In genomic region chr9:60237667-60238066, GRCm38 (mm10) we compare ENCODE assay signal across 8 mouse cellular contexts.
DNase-seq lines count a peak whose midpoint lies in the region; ATAC-seq and TF ChIP-seq lines count a peak whose summit lies in the region.

No protein-coding gene starts in this region.

- intact Hi-C loops in left cerebral cortex, postnatal 36 days (cut with DNase I): loop anchor here (5.0 to 10.0 kb wide), 2 partner anchors 280 to 513 kb away; no protein-coding TSS in a partner anchor

- no peak overlapping the region for H3K4me2 ChIP-seq in kidney, embryonic 16.5 days (replicated peaks; ENCODE audit: low read depth, low read length)
- H3K4me2 ChIP-seq in hindbrain, embryonic 14.5 days (replicated peaks): no peak overlapping the region

- 0 out of 2 replicates have a peak, but pooled peaks cover 3% of the 10 kb centered on the region for H3K36me3 ChIP-seq in kidney, embryonic 16.5 days (ENCODE audit: insufficient read depth, low read length)
- no peaks in the 10 kb centered on the region for H3K36me3 ChIP-seq in ES-E14 (ENCODE audit: control insufficient read depth, insufficient read depth, low read length, poor library complexity, severe bottlenecking)
- no peaks in the 10 kb centered on the region for H3K36me3 ChIP-seq in hindbrain, embryonic 14.5 days (replicated peaks; ENCODE audit: control insufficient read depth, insufficient read depth)

- H3K4me3 ChIP-seq in kidney, embryonic 16.5 days (ENCODE audit: low read length): no peak overlapping the region
- H3K4me3 ChIP-seq in ES-E14 (ENCODE audit: insufficient read depth in 1 of 2, low read depth in 1 of 2, low read length in 2 of 2, poor library complexity in 1 of 2, severe bottlenecking in 1 of 2): no peak overlapping the region
- no peak overlapping the region for H3K4me3 ChIP-seq in hindbrain, embryonic 14.5 days (replicated peaks; ENCODE audit: low read length)

- H3K9ac ChIP-seq in kidney, embryonic 16.5 days (replicated peaks; ENCODE audit: low read length): no peak overlapping the region
- no peak overlapping the region for H3K9ac ChIP-seq in ES-E14 (ENCODE audit: insufficient read depth, low read depth, low read length, poor library complexity, severe bottlenecking)
- no peak overlapping the region for H3K9ac ChIP-seq in hindbrain, embryonic 14.5 days

- H3K4me1 ChIP-seq in kidney, embryonic 16.5 days (ENCODE audit: insufficient read depth, low read length): peaks cover 21% of the 10 kb centered on the region
- H3K4me1 ChIP-seq in ES-E14 (ENCODE audit: control insufficient read depth in 2 of 2, insufficient read depth in 2 of 2, low read length in 2 of 2, poor library complexity in 1 of 2): no peaks in the 10 kb centered on the region
- no peaks in the 10 kb centered on the region for H3K4me1 ChIP-seq in hindbrain, embryonic 14.5 days (replicated peaks; ENCODE audit: control insufficient read depth, insufficient read depth, low read length)

- in situ Hi-C loops in ES-E14 (cut with MboI; ENCODE audit: low sequenced_read_pairs in 2 of 2, unreplicated experiment in 2 of 2): no loop called here

- no peaks in the 10 kb centered on the region for H3K27me3 ChIP-seq in kidney, embryonic 16.5 days (ENCODE audit: insufficient read depth, low read length)
- no peaks in the 10 kb centered on the region for H3K27me3 ChIP-seq in hindbrain, embryonic 14.5 days (ENCODE audit: control insufficient read depth, insufficient read depth, low read length)

- H3K27ac ChIP-seq in kidney, embryonic 16.5 days (ENCODE audit: low read length): no peak overlapping the region
- no peak overlapping the region for H3K27ac ChIP-seq in ES-E14 (ENCODE audit: insufficient read depth, low read depth, low read length, poor library complexity, severe bottlenecking)
- H3K27ac ChIP-seq in hindbrain, embryonic 14.5 days: no peak overlapping the region

- ATAC-seq in kidney, embryonic 16.5 days (ENCODE audit: low FRiP score, low TSS enrichment): no peak
- ATAC-seq in hindbrain, embryonic 14.5 days (ENCODE audit: low FRiP score): no peak

- no peaks in the 10 kb centered on the region for H3K9me3 ChIP-seq in kidney, embryonic 16.5 days (ENCODE audit: low read length)
- H3K9me3 ChIP-seq in ES-E14 (ENCODE audit: control insufficient read depth, insufficient read depth, low read depth, low read length): no peaks in the 10 kb centered on the region
- H3K9me3 ChIP-seq in hindbrain, embryonic 14.5 days (ENCODE audit: control insufficient read depth, low read length): no peaks in the 10 kb centered on the region

- peak; percentile 20 for DNase-seq in kidney, adult 11 months
- DNase-seq in ES-E14 (ENCODE audit: low read depth, low spot score): peak; percentile 11
- peak; percentile 59 to 68 for DNase-seq in adrenal gland, postnatal 36 days
- DNase-seq in hindbrain, embryonic 14.5 days (ENCODE audit: low spot score): peak; percentile 71
- DNase-seq in left cerebral cortex, postnatal 36 days (ENCODE audit: low spot score in 2 of 2): peak; percentile 24 to 38
- DNase-seq in right cerebral cortex, postnatal 14 days: peak; percentile 60
- DNase-seq in urinary bladder, postnatal 4 days (ENCODE audit: low spot score in 2 of 2): no peak

- 21% methylated on average over 4 of the region's 4 CpGs for WGBS in kidney, embryonic 16.5 days
- WGBS in hindbrain, embryonic 14.5 days: 53% methylated on average over 4 of the region's 4 CpGs

TF ChIP-seq in ES-E14, 5 proteins besides CTCF, POLR2A, EP300 and RAD21:
- no peak for TF ChIP-seq MAFK (IDR thresholded peaks at IDR 0.05; ENCODE audit: insufficient read depth, low read depth, low read length)
- no peak for TF ChIP-seq ZNF384 (IDR thresholded peaks at IDR 0.05; ENCODE audit: low read depth, low read length)
- TF ChIP-seq HCFC1 (IDR thresholded peaks at IDR 0.05; ENCODE audit: borderline replicate concordance, insufficient read depth, low read length): no peak
- TF ChIP-seq ZC3H11A (IDR thresholded peaks at IDR 0.05; ENCODE audit: borderline replicate concordance, low read depth, low read length): no peak
- no peak for TF ChIP-seq CHD2 (IDR thresholded peaks at IDR 0.05; ENCODE audit: low read depth, low read length)

Comparison
In these comparisons a context has a peak if more than half of its experiments do, and no peak if none do; other contexts are left out.
1. DNase-seq: peak in kidney, adult 11 months (single experiment), ES-E14 (single experiment), adrenal gland, postnatal 36 days (2 of 2), hindbrain, embryonic 14.5 days (single experiment), left cerebral cortex, postnatal 36 days (2 of 2) and right cerebral cortex, postnatal 14 days (single experiment); none in urinary bladder, postnatal 4 days (0 of 2).